Mouse (Mus musculus): ENCODE results near the gene Ufsp2.
A peak's percentile ranks its signal among the peaks of the same experiment; 100 is the strongest.

Ufsp2 gene

DNA sequence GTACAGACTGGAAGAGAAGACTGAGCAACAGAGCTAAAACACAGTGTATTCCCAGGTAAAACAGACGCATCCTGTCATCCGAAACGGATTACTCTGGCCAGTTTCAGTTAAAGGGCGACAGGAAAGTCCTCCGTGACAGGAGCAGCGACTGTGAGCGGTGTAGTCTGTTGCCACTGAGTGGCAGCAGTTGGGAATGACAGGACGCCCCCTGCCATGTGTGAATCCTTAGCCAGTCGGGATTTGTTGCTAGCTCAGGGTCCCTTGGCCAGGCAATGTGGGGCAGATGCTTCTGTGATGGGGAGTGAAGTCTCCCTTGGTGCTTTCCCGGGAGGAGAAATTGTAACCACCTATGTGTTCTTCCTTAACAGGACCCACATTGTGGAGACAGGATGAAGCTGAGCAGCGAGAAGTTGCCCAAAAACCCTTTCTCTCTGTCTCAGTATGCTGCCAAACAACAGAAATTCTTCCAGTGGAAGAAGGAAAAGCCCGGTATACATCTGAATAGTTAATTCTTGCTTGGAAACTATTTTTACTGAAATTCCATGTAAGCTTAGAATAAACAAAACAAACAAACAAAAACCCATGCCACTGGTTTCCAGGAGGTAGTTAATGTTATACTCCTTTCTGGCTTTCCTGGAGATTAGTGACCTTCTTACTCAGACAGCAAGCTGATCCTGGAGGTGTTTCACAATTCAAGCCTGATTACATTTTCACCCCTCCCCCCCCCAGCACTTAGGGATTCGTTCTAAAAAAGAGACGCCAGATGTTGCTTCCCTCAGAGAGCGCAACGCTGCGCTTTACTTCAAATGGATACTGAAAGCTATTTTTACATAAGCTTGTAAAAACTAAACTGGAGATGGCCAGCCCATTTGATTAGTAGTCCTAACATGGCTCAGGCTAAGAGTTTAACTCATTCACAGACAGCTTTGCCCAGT lies 35.7 kb downstream of the Ufsp2 start:
- DNase-seq (ENCODE audit: low spot score in 2 of 2): peak; percentile 26 to 27

DNA sequence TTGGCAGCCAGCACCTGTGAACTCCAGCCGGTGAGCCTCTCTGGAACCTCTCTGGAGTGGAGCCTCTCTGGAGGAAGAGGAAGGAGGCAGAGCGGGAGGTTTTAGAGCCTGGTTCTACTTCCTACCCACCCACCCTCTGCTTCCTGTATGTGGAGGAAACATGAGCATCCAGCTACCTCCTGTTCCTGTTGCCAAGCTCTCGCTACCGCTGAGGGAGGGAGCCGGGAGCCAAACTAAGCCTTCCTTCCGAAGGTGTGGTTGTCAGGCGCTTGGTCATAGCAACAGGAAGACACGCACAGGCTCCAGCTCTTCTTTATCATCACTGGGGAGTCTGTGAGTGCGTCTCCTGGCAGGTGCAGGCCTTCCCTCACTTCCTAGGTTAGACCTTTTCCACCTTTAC lies 46.9 kb downstream of the Ufsp2 start:
- peak; percentile 40 to 68 for DNase-seq (ENCODE audit: low spot score in 2 of 2)

DNA sequence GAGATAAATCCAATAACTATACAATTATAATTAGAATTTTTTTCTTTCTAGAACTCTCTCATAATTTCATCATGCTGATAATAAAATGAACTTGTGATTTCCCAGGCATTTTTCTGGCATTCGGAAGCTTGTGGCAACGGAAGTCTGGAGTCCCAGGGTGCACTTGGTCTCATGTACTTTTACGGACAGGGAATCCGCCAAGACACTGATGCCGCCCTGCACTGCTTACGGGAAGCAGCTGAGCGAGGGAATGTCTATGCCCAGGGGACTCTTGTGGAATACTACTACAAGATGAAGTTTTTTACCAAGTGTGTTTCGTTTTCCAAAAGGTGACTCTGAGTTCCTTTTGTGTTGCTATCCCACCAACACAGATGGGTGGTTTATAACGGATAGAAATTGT lies 47.4 kb downstream of the Ufsp2 start:
- DNase-seq (ENCODE audit: low spot score in 2 of 2): no peak

DNA sequence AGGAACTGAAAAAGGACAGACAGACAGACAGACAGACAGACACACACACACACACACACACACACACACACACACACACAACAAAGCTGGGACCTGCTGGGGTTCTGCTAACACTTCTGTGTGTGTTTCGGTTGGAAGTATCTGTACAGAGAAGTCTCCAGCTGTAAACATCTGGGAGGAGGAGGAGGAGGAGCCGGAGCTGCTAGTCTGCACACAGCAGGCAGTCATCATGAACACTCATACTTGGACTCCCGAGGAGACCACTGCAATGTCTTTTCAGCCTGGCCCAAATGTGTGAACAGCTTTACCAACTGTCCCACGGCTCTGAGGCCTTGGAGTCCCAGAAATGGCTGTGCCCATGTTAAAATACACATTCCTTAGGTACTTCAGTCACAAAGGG lies 49.1 kb downstream of the Ufsp2 start:
- no peak for DNase-seq (ENCODE audit: low spot score in 2 of 2)

DNA sequence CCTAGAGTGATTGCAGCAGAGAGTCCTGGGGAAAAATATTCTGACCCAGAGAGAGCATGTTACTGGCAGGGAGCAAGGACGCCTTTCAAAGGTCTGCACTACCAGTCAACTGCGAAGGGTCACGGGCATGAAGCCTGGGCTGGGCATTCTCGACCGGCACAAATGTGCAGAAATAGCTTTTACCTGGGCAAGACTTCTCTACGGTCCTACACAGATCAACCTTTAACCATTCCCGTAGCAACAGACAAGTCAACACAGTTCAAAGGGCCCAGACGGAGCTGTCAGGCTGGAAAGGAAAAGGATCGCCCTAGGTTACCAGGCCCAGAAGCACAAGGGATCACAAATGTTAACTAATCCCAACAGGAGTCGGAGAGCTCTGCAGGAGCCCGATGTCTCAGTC lies 60.9 kb downstream of the Ufsp2 start:
- no peak for DNase-seq (ENCODE audit: low spot score in 2 of 2)

DNA sequence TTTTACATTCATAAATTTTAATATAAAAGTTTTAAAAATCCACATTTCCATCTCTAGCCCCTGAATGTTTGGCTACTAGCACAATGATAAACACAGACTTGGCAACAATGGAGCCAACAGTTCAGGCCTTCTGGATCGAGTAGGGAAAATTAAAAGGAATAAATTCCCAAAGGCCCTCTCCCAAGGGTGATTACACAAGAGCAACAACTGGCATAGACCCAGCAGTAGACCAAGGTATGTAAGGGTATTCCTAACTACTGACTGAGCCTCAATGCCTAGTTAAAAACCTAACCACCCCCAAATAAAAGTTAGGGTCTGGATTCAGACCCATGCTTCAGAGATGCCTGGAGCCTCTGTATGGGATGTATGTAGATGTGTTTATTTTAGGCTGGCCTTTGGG lies 64.3 kb downstream of the Ufsp2 start:
- peak in 1 of 2 experiments; percentile 29 for DNase-seq (ENCODE audit: low spot score in 2 of 2)

DNA sequence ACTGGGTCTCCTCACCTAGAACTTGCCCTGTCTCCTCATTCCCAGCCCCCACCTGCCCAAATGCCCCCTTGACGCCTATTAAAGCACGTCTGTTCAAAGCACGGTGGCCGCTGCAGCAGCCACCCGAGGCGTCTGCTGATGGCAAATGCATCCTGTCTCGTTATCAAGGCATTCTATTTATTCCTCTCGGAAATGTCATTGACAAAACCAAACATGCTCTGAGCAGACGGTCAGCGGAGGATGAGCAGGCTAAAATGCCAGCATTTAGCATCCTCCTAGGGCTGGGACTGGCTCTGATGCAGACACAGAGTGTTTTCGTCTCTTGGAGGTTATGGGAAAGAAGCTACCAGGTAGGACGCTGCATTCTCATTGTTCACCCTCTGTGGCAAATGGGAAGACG lies 64.9 kb downstream of the Ufsp2 start:
- no peak for DNase-seq (ENCODE audit: low spot score in 2 of 2)
